Mouse (Mus musculus) lung, postnatal 14 days (tissue): ENCODE measurements around the gene Slc13a2.
A peak's percentile ranks its signal among the peaks of the same experiment; 100 is the strongest.

Source experiments
- DNase-seq: peaks from one replicate; pipeline ENCODE4 v3.0.0; 2021

Gene Slc13a2

DNA sequence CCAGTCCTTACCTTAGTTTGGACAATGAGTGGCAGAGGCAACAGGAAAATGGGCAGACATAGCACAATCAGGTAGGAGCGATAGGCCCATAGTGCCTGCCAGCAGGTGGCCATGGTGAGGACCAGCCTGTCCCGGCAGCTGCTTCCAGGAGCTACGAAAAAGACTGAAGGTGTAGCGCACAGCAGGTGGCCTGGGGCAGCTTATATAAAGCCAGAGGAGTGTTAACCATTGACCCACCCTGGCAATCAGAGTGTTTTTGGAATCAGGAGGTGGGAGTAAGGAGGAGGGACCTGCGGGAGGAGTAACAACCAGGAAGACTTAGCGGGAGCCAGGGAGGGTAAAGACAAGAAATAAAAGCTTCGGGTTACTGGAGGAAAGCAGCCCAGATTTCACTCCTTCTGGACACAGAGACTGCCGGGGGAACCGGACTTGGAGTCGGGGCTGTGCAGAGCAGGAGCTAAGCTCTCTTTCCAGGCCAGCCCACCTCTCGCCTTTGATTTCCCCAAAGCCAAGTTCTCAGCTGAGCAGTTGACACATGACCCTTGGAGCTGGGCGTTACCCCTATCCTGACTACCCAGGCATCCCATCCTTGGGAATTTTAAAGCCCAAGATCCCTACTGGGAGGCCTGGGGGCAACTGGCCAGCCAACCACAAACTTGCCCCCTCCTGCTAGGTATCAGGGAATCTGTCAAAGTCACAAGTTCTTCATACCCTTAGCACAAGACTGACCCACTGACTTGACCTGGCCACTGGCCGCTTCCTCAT is at the start of gene Slc13a2:
Gene Slc13a2, minus strand, starts transcription at position 163 of the 765 bp plus-strand sequence.
- no peak for DNase-seq

DNA sequence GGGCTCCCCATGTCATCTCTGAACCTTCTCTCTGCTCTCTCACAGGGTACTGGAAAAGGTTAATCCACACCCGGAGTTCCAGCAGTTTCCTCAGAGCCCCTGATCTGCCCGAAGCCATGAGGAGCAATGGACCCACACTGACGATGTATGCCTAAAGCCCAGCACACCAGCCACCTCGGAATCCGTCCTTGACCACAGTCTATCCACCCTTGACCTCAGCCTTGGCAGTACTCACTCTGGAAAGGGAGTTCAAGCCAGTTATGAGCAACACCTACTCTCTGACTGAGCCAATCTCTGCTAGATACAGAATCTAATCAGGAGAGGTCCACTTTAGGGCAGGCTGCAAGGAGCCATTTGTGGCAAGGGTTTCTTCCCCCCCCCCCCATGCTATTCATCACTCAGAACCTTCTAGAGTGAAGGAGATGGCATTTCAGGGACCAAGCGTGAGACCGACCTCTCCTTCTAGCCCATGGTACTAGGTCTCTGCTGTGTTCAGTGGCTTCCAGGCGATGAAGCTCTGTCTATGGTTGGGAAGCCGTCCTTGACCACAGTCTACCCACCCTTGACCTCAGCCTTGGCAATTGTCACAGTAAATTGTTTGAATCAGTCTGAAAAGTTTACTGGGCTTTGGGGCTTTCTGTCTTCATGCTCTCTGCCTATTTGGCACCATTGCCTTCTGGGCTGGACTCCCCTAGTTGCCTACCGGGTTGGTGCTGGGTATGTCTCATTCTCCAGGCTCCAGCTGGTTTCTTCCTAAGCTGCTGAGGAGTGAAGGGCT is 49.5 kb upstream of the Slc13a2 start:
- no peak for DNase-seq

DNA sequence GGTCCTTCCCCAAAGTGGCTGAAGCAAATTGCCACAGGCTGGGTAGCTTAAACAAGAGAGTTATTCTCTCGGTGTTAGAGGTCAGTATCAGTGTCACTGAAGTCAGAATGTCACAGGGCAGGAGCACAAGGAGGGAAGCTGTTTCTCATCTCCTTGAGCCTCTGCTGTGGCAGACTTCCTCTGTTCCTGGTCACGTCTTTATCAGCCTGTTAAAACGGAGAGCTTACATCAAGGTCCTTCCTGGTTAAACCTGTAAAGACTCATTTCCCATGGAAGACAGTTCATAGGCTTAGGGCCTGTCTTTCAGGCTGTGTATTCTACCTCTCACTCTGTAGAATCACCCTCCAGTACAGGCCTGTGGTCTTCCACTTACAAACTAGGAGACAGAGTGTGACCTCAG is 45.9 kb upstream of the Slc13a2 start:
- no peak for DNase-seq

DNA sequence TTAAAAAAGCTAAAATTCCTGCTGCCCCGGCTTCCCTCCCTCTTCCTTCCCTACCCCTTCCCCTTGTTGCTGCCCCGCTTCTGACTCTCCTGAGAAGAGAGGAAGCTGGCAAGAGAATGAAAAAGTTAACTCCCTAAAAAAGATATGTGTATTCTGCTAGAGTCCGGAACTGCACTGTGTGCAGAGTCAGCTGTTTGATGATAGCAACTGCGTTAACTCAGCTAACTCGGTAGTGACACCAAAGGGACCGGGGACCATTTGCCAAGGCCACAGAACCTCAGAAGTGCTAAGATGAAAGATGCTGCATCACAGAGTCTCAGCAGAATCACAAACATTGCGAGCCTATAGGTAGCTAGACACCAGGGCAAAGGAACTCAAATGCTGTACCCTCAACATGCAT is 45.5 kb upstream of the Slc13a2 start:
- no peak for DNase-seq

DNA sequence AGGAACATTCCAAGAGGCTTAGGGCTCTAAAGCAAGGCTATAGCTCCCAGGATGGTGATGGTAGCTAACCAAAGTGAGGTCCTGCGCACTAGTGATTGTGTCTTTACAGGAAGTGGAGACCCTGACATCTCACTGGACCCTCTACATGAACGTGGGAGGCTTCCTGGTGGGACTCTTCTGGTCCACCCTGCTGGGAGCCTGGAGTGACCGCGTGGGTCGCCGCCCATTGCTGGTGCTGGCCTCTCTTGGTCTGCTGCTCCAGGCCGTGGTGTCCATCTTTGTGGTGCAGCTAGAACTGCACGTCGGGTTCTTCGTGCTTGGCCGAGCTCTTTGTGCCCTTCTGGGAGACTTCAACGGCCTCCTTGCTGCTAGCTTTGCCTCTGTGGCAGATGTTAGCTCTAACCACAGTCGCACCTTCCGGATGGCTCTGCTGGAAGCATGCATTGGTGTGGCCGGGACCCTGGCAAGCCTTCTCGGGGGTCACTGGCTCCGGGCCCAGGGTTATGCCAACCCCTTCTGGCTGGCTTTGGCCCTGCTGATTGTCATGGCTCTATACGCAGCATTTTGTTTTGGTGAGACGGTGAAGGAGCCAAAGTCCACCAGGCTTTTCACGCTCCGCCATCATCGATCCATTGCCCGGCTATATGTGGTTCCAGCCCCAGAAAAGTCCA is 44.4 kb upstream of the Slc13a2 start:
- no peak for DNase-seq

DNA sequence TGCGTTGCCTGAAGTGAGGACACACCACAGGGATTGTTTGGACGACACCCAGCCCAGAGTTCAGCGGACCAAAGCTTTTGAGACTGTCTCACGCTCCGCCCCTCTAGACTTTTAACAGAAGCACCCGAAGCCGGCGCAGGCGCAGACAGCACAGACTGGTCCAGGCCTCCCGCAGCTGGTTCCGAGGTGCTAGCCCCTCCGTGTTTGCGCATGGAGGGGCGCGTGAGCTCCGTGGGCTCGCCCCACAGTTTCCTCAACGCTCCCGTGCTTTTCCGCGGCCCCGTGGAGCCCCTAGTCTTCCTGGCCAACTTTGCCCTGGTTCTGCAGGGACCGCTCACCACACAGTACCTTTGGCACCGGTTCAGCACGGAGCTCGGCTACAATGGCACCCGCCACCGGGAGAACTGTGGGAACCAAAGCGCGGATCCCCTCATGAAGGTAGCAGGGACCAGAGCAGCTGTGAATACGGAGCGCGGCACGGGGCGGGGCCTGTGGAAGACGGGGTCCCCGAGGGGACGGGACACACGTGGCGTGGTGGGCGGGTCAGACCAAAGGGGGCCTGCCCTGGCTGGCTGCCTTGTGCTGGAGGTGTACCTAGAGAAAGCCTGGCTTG is 43.7 kb upstream of the Slc13a2 start, which contains the start of gene Slc46a1:
Gene Slc46a1, plus strand, starts transcription at position 130 of the 613 bp plus-strand sequence.
- DNase-seq: peak; percentile 80

DNA sequence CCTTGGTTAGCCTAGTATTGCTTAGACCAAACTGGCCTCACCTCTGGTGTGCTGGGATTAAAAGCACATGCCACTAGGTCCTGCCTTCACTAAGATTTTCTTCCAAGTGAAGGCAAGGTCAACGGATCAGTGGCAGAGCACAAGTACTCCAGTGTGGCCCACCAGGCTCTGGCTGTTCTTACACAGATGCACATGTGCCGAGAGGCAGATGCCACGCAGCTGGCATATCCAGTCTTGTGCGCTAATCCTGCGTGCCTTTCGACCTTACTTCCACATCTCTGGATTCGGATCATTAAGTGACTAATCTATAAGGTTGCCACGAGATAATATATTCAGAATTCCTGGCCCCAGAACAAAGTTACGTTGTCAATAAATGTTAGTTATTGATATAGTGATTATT is 43.1 kb upstream of the Slc13a2 start:
- DNase-seq: no peak

- DNase-seq: no peak
These were observed 41.4 kb upstream of the Slc13a2 start for GRCm38 (mm10) chr11:78463286-78464036.

- no peak for DNase-seq
These were observed 40.7 kb upstream of the Slc13a2 start for GRCm38 (mm10) chr11:78462669-78463068.

- no peak for DNase-seq
These were observed 39.9 kb upstream of the Slc13a2 start for GRCm38 (mm10) chr11:78461894-78462293.

DNA sequence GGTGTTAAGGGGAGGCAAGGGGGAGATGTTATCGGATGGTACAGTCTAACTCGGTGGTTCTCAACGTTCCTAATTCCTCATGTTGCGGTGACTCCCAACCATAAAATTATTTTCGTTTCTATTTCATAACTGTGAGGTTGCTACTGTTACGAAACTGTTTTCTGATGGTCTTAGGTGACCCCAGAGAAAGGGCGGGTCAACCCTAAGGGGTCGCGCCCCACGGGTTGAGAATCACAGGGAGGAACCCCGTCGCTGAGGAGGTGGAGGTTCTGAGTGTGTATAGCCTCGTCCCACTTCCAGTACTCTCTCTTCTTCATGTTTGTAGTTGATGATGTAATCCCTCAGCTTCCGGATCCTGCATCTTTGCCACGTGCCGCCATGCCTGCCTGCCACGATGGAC is 36.7 kb upstream of the Slc13a2 start:
- DNase-seq: no peak

- DNase-seq: peak; percentile 64
These were observed 33.3 kb upstream of the Slc13a2 start for GRCm38 (mm10) chr11:78455308-78455707.

GRCm38 (mm10) chr11:78454276-78454675 is 32.3 kb upstream of the Slc13a2 start:
- no peak for DNase-seq

GRCm38 (mm10) chr11:78453675-78454074 is 31.7 kb upstream of the Slc13a2 start:
- DNase-seq: peak; percentile 83

- DNase-seq: no peak
These were observed 28.3 kb upstream of the Slc13a2 start for GRCm38 (mm10) chr11:78450337-78450736.

- DNase-seq: no peak
These were observed 26.2 kb upstream of the Slc13a2 start for GRCm38 (mm10) chr11:78448242-78448641.

GRCm38 (mm10) chr11:78447168-78447567 is 25.2 kb upstream of the Slc13a2 start:
- DNase-seq: no peak

- DNase-seq: no peak
These were observed 21.1 kb upstream of the Slc13a2 start for GRCm38 (mm10) chr11:78443115-78443514.

DNA sequence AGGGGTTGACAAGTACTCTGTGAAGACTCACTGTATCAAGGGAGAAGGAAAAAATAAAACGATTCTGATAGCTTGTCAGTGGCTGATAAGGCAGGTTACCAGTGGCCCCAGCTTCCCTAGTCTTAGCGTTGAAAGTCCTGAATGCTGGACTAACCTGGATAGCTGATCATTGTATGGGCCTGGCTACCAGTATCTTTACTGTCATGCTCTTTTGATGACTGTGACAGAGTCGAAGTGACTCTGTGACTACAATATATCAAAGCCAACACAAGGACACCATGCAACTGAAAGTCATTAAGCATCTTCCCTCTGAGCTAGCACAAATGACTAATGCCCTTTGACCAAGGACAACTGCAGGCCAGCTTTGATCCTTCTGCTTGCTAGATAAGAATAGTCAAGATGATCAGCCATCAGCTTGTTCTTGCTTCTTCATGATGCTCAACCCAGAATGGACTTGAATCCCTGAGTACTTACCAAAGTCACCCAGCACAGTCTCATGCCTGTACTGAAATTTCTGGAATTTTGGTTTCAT is 16.4 kb upstream of the Slc13a2 start:
- DNase-seq: no peak

DNA sequence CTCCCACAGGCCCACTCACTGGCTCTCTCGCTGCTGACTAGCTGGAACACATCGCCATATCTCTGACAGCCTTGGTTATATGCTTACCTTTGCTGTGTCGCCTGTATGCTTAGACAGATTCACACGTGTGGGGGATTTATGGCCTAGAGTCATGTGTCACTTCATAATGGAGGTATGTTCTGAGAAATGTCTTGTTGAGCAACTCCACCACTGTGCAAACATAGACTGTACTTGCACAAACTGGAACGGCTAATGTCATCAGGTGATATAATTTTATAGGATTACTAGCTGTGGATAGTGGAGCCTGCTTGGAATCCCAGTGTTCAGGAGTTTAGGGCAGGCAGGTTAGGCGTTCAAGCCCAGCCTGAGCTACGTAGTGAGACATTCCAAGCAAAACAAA is 15.2 kb upstream of the Slc13a2 start:
- DNase-seq: no peak

- peak; percentile 58 for DNase-seq
These were observed 13.8 kb upstream of the Slc13a2 start for GRCm38 (mm10) chr11:78435776-78436349.

GRCm38 (mm10) chr11:78434052-78434451 is 12.0 kb upstream of the Slc13a2 start:
- DNase-seq: no peak
